Mouse (Mus musculus) fibroblast of lung, adult 2 months (primary cell): ENCODE data around the gene Lipc.

ENCODE experiments used
- DNase-seq: peaks from one replicate; pipeline ENCODE4 v3.0.0-alpha.2; 2011; ENCODE audit warnings: low read depth

Lipc gene

DNA sequence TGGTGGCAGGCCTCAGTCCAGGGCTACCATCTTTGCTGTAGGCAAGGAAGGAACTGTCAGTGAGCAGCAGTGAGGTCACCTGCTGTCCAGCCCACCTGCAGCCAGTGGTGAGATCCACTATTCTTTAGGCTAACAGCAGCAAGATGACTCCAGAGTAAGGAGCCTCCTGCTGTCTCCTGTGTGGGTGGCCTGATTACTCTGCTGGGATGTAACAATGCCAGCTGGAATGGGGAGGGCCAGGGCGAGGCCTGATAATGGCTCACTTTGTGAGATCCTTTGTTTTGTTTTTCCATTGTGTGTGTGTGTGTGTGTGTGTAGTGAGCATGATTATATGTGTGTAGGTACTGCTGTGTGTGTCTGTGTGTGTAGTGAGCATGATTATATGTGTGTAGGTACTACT is 134.6 kb downstream of the Lipc start:
- no peak for DNase-seq

DNA sequence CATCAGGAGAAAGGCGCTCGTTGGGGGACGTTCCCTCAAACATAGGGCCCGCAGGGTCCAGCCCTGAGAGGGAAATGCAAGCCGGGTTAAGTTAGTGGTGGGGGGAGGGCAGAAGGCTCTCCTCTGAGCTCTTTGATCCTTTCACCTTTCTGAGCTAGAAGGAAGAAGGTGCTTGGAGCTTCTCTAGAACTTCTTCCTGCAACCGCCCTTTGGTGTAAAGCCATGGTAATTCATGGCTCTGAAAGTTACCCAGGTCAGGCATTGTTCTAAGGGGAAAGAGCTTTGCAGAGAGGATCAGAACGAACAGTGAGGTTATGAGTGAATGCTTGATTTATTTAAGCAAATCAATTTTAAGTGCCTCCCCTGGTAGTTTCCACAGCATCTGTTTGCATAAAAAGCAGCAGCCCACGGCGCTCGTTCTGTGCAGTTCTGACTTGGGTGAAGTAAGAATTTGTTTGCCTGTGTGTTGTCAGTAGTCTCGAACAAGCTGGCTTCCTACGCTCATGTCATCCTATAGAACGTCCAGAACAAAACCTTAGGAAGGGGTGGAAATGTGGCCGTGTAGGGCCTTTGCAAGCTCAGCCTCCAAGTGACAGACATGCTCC is 135.2 kb downstream of the Lipc start:
- DNase-seq, result no peak

DNA sequence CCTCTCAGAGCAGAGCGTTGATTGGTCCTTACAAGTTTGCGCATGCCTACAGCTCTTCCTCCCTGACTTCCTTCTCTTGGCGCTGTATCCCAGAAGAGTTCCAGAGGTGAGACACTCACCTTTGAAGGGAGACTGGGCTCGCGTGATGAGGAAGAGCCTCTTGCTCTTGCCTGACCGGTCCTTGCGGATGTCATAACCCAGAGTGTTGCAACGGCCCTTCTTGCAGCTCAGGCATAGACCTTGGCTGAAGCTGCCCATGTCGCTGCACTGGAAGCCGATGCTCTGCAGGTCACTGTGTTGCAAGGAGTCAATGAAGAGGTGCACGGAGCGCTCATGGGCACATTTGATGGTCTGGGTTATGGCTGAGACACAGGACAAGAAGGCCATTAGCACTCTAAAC is 139.5 kb downstream of the Lipc start:
- no peak for DNase-seq

DNA sequence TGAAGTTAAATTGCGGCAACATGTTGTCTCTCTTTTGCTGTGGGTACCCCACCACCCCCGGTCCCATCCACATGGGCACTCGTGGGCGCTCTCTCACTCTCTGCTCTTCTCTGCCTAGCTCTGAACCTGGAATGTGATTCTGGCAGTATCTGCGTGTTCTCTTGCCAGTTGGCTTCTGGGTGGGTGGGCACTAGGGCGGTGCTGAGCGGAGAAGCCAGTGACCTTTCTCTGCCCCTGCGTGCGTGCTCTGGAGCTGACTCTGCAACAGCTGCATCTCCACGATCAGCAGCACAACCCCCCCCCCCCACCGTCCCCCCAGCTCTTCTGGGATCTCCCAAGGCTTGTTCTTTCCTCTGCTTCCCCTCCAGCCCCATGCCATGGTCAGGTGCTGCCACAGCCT is 144.3 kb downstream of the Lipc start:
- DNase-seq, result no peak

DNA sequence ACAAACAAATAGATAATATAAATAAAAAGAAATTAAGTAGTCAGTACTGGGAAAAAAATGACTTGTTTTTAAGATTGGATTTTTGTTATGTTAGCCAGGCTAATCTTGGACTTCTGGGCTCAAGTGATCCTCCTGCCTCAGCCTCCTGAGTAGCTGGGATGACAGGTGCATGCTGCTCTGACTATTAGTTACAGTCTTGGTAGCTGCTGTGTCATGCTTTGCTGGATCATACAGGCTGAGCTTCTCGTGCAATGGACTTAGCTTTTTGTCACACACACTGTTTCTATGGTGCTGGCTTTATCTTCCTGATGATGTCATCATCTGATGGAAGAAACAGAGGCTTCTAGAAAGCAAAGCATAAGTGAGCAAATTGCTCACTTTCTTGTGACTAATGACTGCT is 146.0 kb downstream of the Lipc start:
- DNase-seq, result no peak

DNA sequence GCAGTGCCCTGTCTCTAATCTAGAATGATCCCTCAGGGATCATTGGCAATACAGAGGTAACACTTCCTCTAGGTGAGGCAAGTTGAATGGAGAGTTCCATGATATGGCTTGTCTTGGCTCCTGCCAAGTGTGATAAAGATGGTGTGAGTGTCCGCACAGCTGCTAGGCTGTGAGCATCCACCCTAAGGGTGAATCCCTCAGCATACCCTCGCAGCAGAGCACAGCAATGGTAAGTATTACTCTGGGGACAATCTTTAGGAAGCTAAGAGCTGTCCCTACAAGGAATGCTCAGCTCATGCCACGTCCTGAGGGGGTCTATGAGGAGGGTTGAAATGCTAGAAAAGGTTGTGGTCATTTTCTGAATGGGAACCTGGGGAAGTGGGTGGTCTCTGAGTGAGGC is 149.2 kb downstream of the Lipc start:
- DNase-seq, result no peak

DNA sequence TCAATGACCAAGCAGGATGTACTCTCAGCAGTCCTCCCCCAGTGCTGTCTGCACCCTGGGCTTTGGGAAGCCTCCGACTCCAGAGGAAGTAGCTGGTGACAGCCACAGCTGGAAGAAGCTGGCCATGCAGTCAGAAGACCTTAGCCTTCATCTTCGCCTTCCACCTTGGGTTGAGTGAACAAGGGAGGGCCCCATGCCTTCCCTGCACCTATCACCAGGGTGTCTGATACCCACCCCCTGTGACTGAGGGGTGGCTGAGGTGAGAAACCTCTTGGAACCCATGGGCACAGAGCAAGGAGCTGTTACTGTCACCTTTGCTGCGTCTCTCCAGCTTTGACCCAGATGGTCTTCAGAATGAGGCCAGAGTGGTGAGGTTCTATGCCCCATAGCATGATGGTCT is 150.3 kb downstream of the Lipc start:
- DNase-seq, result no peak

DNA sequence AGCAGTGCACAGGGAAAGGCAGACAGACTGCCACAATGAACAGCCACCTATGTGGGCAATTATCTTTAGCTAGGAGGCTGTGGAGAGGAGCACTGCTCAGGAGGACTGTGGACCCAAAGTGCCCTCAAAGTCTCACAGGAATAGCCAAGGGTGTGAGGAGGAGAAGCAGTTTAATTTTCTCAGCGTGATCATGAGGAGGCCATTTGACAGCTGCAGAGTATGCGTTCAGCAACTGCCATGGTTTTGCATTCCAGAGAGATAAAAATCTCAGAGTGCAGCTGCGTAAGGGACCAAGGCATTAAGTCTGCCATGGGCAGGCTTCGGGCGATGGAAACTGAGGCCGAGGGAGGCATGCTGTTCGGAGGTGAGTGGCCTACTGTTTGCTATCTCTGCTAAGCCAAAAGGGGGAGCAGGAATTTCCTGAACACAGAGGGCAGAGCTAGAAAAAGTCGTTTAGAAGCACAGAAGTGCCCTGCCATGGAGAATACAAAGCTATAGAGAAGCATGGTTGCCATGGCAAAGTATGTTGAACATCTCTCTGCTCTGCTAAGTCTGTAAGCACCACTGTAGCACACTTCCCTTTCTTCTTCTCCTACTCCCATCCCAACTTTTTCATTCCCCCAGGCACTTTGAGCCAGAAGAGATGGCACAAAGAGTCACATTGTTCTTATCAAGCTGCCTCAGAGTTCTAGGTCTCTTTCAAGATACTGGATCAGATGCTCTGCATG is 151.3 kb downstream of the Lipc start:
- DNase-seq, result no peak

DNA sequence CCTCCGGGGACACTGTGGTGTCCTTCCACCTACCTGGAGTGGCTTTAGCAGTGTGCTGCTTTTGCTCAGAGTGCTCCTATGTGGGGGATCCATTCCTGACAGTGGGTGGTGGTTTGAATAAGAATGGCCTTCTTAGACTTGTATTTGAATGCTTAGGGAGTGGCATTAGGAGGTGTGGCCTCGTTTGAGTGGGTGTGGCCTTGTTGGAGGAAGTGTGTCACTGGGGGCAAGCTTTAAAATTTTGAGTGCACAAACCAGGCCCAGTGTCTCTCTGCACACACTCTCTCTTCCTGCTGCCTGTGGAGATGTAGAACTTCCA is 156.6 kb downstream of the Lipc start:
- no peak for DNase-seq

DNA sequence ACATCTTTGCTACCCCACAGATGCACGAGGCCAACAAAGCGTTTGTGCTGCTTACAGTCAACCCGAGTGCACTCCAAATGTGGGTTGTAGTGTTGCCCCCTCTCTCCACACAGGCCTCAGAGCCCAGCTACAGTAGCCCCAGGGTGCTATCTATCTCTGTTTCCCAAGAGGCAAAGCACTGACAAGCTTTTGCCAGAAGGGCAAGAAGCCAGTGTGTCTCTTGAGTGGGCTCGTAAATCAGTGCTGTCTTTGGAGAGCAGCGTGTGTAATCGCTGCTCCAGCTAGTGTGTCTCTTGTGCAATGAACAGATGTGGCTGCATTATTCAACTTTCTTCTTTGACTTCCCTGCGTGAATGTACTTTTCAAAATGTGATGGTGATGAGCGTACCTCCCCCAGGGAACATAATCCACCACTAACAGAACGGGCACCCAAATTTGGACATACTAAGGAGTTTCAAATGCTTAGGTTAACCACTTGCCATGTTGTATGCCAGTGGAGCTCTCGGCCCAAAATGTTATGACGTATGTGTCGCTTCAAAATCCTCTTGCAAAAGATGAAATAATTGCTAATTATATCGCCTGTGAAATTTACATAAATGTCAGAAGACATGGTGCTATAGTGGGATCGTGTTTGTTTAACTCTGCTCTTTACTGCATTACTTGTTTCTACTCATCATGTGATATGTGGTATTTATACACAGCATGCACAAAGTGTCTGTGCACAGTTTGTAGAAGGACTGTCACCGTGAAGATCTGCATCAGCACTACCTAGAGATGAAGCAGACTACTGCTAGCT is 157.2 kb downstream of the Lipc start:
- DNase-seq, result no peak

DNA sequence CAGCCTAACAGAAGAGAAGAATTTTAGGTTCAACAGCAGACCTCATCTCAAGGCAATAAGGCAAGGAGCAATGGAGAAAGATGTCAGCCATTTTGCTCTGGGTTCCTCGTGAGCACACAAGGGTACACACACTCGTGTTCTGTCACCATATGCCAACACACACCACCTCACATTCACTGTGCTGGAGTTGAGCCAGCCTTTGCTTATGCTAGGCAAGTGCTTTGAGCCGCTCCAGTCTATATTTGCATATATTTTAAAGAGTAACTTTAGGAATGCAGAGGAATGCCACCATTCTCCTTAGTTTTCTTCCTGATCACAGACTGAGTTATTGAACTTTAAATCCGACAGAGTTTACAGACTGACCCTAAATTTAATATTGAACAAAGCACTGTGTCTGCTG is 161.4 kb downstream of the Lipc start:
- DNase-seq, result no peak

DNA sequence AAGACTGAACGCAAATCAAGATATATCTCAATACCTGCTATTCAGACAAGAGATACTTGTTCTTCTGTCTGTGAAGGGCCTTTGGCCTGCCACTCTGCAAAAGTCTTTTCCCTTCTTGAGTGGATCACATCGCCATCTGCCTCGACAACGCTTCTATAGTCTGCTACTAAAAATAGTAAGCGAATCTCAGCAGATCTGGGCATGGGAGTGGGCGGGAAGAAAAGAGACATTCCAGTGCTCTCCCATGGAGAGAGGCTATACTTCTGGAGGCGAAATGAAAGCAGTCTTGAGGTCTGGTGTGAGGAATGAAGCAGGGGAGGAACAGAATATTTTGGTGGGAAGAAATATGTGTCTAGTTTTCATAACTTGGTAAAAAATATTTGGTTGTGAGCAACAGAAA is 163.3 kb downstream of the Lipc start:
- no peak for DNase-seq

DNA sequence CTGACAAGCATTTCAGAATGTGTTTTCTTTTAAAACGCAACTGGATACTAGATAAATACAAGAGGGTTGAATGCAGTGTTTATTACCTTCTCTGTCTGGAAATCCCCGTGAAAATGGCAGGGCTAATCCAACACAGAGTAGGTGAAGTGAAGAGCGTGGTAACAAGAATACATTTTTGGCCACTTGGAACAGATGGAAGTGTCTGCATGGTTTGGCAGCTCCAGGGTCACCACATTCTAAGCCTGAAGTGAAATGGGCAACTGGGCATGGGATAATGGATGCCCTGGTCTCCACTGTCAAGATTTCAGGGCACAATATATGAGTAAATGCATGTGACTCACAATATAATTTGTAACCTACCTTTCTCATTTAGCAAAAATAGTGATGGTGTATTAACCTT is 169.8 kb downstream of the Lipc start:
- DNase-seq, result no peak

DNA sequence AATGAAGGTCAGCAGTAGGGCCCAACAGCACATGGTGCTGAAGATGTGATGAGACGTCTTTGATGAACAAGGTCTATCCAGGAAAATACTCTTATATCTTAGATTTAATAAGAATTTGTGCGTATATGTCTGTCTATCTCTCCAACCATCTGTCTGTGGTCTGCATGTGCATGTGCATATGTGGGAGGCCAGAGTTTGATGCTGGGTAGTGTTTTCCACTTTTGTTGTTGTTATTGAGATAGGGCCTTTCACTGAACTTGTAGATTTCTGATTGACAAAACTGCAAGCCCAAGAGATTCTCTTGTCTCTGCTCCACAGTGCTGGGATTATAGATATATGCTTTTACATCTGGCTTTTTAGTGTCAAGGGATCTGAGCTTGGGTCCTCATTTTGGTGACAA is 176.5 kb downstream of the Lipc start:
- no peak for DNase-seq

DNA sequence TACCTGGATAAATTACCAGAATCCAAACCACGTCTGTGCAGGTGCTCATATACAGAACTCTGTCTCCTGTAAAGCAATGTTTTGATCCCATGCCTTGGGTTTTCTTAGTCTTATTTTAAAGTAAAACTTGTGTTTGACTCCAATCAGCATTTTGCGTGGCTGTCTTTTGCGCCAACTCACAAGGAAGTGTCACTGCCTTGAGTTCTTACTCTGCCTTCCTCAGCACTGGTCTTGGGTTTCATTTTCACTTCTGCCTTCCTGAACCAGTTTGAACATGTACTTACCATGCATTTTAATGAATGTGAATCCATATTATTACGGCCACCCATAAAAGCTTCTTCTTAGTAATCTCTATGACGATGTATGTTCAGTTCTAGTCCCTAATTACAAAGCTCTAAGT is 191.1 kb downstream of the Lipc start:
- no peak for DNase-seq

DNA sequence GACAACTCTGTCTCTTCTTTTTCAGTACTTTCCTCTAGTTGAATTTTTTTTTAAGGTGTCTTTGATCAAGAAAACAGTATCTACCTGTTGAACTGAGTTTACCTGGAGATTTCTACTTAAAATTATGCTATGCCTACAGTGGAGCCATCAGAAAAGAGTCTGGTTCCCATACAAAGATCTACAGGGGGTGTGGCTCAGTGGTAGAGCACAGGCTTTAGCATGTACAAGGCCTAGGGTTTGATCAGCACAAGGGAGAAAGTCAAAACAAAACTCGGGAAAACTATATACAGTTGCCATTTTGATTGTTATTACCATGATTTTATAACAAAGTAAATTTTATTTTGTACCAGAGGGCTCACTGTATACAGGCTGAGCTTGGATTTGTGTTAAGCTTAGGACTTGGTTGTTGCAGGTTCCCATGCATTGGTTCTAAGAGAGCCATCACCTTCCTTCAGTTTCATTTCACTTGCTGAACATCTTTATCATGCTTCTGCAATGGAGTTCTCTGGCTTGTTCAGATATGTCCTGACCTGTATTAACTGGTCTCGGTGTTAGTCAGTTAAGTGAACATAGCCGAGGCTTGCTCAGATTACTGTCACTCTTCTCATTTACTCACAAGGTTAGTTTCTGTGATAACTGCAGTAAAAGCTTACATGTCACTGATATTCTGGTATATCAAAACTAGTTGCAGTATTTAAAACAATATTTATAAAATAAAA is 200.4 kb downstream of the Lipc start:
- no peak for DNase-seq
